Mouse (Mus musculus): ENCODE results near the gene Dock2.

DNA sequence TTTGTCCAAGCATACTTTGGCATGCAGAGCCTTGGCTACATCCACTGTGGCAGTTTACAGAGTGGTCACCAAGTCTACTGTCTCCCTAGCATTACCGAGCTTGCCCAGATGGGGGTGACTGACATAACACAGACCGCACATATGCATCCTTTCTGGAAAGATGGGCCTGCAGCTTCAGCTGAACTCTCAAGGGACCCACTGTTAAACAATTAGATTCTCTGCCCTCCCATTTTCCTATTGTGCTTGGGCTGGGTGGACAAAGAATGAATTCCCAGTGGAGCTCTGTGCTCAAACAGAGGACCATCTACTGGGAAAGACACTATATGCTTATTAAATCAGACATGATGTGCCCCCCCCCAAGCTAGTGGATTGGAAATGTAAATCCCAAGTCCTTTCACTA is 9.1 kb downstream of the Dock2 start:
- TF ChIP-seq CTCF (IDR thresholded peaks at IDR 0.05; ENCODE audit: extremely low read depth, insufficient read depth, insufficient read length, insufficient replicate concordance) (0 out of 2 replicates have a peak, but pooled peaks have one; percentile 14), POLR2A (IDR thresholded peaks at IDR 0.05; ENCODE audit: low read depth, low read length) (no peak)

All from spleen, adult 2 months (tissue).